Mouse (Mus musculus) WW6 (cell line): ENCODE measurements at regions not wholly inside any gene's neighbourhood (a gene's known extent, or its start where the extent isn't known, plus 50 kb on each side); places are given as distances from the start of the nearest gene placed in this dataset.

ENCODE experiments used
- DNase-seq: peaks from one replicate; pipeline ENCODE4 v3.0.0-alpha.2; 2013; ENCODE audit warnings: low read depth, low spot score

DNA sequence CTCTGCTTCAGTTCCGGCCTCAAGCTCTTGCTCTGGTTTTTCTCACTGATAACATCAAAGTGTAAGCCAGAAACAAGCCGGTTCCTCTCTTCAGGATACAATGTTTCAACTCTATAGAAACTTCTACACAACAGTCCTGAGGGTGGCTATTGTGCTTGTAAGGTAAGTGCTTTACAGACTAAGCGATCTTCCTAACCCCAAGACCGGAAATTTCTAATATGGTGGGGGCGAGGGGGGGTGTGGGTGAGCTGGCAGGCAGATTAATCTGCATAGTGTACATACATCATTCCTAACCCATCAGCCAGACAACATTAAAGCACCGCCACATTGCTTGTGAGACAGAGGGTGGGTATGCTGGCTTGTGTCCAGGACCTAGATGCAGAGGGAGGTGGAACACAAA, 200.8 kb downstream of the Uaca start:
- no peak for DNase-seq

- no peak for DNase-seq
Observed at GRCm38 (mm10) chr9:60998086-60998785, 203.9 kb downstream of the Uaca start.

- DNase-seq, result no peak
Observed at GRCm38 (mm10) chr9:60999001-60999529, 204.7 kb downstream of the Uaca start.

GRCm38 (mm10) chr9:61000232-61000631, 205.9 kb downstream of the Uaca start:
- DNase-seq, result no peak

DNA sequence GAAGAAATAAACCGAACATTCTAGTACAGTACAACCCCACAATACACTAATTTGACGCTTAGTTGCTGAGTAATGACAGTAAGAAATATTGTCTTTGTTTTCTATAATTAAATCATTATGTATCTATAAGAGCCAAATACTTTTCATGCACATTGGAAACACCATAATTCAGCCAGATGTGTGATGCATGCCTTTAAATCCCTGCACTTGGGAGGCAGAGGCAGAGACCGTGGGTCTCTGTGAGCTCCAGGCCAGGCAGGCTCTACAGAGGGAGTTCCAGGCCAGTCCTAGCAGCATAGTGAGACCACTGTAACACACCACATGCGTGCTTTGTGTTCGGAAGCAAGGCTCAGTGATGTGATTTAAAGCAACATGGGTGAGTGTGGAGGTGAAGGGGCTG, 208.2 kb downstream of the Uaca start:
- no peak for DNase-seq

- no peak for DNase-seq
Observed at GRCm38 (mm10) chr9:61008446-61008845, 214.1 kb downstream of the Uaca start.

- DNase-seq, result no peak
Observed at GRCm38 (mm10) chr9:61011066-61011465, 216.7 kb downstream of the Uaca start.

GRCm38 (mm10) chr9:61012771-61013540, 218.6 kb downstream of the Uaca start:
- DNase-seq, result no peak

DNA sequence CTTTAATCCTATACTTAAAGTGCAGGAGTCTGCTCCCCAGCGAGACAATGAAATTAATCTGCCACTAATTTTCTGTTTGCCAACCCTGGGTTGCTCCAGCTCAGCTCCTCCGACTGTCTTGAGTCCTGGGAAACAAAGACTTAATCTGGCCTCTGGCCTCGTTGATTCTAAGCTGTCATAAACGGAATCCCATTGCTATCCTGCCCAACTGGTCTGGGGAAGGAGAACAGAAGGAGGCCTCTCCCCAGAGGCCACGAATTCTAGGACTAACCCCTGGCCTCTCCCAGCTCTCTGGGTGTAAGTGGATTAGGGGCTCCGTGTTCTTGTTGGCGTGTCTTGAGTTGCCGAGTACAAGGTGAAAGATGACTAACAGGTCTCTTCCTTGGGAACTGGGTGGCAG, 219.8 kb downstream of the Uaca start:
- no peak for DNase-seq

GRCm38 (mm10) chr9:61015374-61015890, 221.1 kb downstream of the Uaca start:
- DNase-seq, result no peak

DNA sequence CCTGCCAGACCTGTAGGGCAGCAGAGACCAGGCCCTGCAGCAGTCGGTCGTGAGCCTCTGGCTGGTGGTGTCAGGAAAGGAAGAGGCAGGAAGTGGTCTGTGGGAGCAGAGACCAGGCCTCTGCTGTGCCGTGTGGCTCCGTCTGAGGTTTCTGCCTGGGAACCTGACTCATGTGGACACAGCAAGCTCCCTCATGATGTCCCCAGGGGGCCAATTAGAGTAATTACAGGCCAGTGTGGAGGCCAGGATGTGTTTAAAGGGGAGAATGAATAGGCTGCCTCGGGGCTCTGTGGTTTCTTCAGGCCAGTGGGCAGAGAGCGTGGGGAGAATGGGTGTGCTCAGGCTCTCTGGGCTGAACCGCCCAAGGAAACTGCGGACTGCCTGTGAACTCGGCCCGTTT, 222.3 kb downstream of the Uaca start:
- DNase-seq, result no peak

DNA sequence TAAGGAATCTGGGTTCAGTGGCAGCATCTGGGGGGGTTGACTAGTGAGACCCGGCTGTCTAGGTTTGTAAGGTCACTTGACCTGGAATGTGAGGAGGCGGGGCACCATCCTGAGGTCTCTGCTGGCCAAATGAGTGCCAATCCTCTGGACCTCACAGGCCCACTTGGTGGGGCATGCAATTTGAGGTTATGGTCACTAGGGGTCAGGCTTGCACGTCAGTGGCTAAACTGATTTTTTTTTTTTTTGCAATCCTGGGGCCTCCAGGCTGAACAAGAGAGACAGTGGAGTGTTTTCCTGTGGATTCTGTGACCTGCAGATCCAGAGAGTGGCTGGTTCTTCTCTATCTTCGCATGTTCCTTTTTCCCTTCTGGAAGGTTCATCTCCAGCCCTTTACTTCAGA, 225.6 kb downstream of the Uaca start:
- no peak for DNase-seq

DNA sequence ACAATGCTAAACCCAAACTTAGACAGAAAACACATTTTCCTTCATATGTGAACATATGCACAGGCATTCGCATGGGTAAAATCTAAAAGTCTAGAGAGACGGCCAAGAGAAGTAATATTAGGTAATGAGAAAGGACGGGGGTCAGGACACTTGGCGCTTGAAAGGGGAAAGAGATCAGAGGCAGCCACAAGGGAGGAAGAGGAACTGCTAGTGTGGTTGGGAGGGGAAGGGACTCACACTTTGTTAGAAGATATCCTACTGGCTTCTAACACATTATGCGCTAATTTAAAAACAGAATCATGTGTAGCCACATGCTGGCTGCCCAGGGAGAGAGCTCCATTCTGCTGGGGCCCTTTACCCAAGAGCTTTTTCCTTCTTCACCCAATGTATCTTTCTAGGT, 227.5 kb downstream of the Uaca start:
- DNase-seq, result no peak

GRCm38 (mm10) chr9:61022371-61023026, 228.2 kb downstream of the Uaca start:
- DNase-seq, result no peak

- DNase-seq, result no peak
Observed at GRCm38 (mm10) chr9:61025341-61025740, 231.0 kb downstream of the Uaca start.

- DNase-seq, result no peak
Observed at GRCm38 (mm10) chr9:61028775-61029401, 234.5 kb downstream of the Uaca start.

DNA sequence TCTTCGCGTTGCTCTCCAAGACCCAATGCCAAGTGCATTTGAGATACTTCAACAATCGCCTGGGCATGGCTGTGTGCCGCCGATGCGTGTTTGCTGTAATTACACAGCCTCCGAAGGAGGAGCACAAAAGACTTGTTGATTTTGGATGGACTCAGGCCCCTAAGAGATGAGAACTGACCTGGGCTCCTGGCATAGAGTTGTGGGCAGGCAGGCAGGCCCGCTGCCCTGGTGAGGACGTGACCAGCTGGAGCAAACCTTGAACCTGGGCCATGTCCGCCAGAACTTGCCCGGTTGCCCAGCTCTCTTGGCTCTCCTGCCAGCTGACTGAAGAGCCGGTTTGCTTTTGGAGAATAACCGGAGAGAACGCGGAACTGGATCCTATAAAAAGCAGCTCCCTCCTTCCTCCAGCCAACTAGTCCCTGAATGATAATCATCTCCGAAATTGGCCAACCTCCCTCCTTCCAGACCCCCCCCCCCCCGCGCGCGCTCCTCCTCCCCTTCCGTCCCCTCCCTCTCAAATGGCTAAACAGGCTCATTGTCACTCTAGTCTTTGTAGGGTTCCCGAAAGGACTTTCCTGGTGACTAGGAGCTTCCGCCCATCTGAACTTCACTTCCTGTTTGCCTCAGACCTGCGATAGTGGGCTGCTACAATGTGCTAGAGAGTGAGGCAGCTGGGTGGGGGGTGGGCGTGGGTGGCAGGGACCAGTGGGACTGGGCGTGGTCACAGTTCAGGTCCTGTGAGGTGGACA, 237.5 kb downstream of the Uaca start:
- DNase-seq, result no peak

DNA sequence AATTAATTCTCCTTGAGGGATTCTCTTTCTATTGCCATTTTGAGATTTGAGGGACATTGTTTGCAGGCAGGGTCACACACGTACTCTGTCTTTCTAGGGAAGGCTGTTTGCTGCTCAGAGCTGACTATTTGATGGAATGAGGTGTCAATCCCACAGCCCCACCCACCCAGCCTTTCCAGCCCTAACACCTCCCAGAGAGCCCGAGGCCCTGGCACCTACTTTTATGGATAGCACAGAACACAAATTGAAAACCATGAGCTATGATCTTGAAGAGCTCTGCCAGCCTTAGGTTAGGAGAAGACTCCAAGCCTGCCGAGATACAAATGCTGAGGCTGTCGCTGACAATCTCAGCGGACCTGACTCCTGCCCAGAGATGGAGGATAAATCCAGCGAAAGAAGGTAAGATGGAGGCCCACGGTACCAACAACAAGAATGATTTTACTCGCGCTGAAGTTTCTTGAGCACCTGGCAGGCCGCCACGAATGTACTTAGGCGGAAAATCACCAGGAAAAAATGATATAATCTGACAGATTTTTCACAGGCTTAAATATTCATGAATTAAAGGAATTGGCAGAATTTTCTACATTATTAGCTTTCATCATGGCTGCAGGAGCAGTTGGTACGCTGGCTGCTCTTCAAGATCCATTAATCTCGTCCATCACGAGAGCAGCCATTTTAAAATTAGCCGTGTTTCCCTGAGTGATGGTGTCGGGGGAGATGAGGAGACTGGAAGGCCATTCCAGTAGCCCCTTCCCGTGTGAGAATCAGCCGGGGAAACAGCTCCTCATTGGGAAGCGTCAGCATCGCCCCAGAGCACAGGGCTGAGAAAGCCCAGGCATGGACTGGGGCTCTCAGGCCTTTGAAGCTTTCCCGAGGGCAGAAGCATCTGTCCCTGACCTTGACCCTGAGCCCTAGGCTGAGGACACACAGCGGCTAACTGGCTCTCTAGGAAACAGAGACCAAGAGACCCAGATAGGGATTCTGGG, 238.4 kb downstream of the Uaca start:
- DNase-seq, result no peak

- DNase-seq, result no peak
Observed at GRCm38 (mm10) chr9:61033593-61033992, 239.3 kb downstream of the Uaca start.

GRCm38 (mm10) chr9:61042063-61042462, 247.7 kb downstream of the Uaca start:
- no peak for DNase-seq
